Mouse (Mus musculus) kidney, postnatal 10 days (tissue): ENCODE measurements around the gene Vmn1r210.
"Not testable (repeated sequence)": the region's sequence is repeated elsewhere in the genome, so short reads cannot be mapped to it uniquely, and the experiment has no call there.

ENCODE experiments used
- DNase-seq: peaks from one replicate; pipeline ENCODE4 v3.0.0; 2021; ENCODE audit warnings: mixed read lengths

Gene Vmn1r210

GRCm38 (mm10) chr13:22831248-22831647 lies at the start of gene Vmn1r210:
Gene Vmn1r210, minus strand, starts transcription at chr13:22831348.
- DNase-seq = no peak

- no peak for DNase-seq
Observed at GRCm38 (mm10) chr13:22879257-22879656, 48.1 kb upstream of the Vmn1r210 start.

- DNase-seq = no peak
Observed at GRCm38 (mm10) chr13:22857461-22857860, 26.3 kb upstream of the Vmn1r210 start, which contains the start of gene Vmn1r211. Gene Vmn1r211, minus strand, starts transcription at chr13:22857561.

- no peak for DNase-seq
Observed at GRCm38 (mm10) chr13:22854760-22855159, 23.6 kb upstream of the Vmn1r210 start.

GRCm38 (mm10) chr13:22846798-22847197 lies 15.7 kb upstream of the Vmn1r210 start:
- DNase-seq = no peak

GRCm38 (mm10) chr13:22844304-22844703 lies 13.2 kb upstream of the Vmn1r210 start:
- not testable (repeated sequence) for DNase-seq

GRCm38 (mm10) chr13:22829395-22829794 lies 1.8 kb downstream of the Vmn1r210 start:
- not testable (repeated sequence) for DNase-seq

GRCm38 (mm10) chr13:22821601-22822000 lies 9.5 kb downstream of the Vmn1r210 start:
- DNase-seq = not testable (repeated sequence)

GRCm38 (mm10) chr13:22809582-22809981 lies 21.6 kb downstream of the Vmn1r210 start, which contains the start of gene Vmn1r209:
Gene Vmn1r209, minus strand, starts transcription at chr13:22809682.
- not testable (repeated sequence) for DNase-seq

- DNase-seq = not testable (repeated sequence)
Observed at GRCm38 (mm10) chr13:22788096-22788495, 43.1 kb downstream of the Vmn1r210 start.

- not testable (repeated sequence) for DNase-seq
Observed at GRCm38 (mm10) chr13:22784159-22784558, 47.0 kb downstream of the Vmn1r210 start.

GRCm38 (mm10) chr13:22777300-22777699 lies 53.8 kb downstream of the Vmn1r210 start, which contains the start of gene Vmn1r208:
Gene Vmn1r208, minus strand, starts transcription at chr13:22777400.
- not testable (repeated sequence) for DNase-seq
